Mouse (Mus musculus) urinary bladder, postnatal 10 days (tissue): ENCODE results near the gene Sh3rf1.

Experiments used
- DNase-seq: peaks from one replicate; pipeline ENCODE4 v3.0.0; 2022; ENCODE audit warnings: low spot score

The Sh3rf1 gene

DNA sequence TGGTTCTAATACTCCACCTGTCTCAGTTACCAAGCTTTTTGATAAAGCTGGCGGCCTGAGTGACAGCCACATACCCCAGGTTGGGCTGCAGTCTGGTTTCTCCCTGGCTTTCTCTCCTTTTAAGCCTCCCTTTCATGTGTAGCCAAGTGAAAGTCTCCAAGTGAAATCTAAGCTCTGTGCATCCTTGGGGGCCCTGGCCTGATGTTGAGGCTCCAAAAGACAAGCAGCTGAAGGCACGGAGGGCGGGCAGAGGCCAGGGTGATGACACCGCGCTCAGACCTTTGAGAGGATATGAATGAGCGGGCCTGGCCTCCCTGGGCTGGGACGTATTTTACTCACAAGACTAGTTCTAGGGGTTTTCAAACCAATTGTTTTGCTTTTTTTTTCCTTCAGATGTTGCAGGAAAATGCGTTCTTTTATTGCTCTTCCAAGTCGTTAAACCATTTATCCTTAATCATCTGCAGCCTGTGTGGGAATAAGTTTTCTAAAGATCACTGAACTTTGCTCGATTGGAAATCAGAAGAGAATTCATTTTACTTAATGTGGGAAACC lies 100.8 kb downstream of the Sh3rf1 start:
- no peak for DNase-seq

DNA sequence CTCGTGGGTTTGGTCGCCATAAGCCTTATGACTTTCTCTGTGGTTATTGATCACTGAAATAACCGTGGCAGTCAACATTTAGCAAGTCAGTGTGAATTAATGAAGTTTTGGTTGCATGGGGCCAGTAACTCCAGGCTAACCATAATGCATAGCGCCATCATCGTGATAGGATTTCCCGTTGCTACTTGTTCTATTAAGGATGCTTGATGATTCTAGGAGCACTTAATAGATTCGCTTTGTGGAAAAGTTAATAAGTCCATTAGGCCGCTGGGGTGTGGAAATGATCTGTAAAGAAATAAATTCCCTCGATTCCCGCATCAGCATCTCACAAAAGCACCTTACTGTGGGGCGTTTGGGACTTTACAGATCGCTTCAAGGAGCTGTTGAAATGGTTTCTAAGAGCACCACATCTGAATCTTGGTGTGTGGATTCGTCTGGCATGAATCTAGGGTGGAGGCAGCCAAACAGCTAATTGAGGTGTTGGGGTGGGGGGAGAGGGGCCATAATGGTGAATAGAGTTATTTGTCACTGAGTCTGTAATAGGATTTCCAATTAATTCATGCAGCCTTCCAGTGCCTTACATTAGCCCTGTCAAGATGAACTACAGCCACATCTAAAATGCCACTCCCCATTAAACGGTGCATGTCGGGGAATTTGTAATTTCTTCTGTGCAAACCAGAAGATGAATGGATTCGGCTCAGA lies 101.5 kb downstream of the Sh3rf1 start:
- DNase-seq: no peak

DNA sequence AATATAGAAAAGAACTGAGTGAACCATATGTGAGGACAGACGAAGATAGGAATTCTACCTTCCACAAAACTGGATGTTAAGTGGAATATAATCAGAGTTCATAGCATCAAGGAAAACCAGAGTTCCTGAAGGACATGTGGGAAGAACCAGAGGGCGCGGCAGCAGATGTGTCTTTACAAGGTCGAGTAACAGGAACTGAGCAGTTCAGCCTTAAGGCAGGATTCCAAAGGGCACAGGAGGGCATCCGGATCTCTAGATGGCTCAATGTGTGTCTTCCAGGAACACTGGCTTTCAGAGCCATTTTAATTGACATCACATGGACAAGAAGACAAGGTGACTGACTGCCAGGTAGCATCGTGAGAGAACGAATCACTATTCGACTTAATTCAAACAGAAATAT lies 102.6 kb downstream of the Sh3rf1 start:
- DNase-seq: no peak

DNA sequence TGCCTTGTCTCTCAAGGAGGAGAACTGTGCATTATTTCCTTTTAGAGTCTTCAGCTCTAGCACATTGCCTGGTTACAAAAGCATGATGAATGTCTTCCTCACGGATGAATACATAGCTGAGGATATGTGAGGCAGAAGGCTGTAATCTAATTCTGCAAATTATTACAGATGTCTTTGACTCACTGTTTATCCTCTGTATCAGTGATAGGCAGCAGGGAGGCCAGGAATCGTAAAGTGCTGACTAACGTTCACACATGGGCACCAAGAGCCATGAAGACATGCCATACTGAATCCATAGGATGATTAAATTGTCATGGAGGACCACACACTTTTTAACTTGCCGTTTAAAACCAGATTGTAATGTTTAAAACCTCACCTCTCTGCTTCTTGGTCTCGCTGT lies 103.7 kb downstream of the Sh3rf1 start:
- no peak for DNase-seq

DNA sequence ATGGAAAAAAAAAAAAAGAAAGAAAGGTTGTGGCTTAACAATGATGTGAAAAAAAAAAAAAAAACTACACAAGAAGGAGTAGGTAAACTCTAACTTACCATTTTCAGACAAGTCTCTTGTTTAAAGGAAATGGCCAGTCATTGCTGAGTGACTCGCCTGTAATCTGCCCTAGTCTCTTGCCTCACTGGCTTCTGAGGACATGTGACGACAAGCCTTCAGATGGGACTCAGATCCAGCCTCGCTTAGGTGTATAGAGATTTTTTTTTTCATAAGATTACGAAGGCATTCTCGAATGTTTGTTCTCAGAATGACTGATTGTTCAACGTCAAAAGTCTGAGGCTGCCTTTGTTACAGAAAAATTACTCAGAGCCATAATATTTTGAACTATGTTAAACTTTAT lies 116.0 kb downstream of the Sh3rf1 start:
- no peak for DNase-seq

DNA sequence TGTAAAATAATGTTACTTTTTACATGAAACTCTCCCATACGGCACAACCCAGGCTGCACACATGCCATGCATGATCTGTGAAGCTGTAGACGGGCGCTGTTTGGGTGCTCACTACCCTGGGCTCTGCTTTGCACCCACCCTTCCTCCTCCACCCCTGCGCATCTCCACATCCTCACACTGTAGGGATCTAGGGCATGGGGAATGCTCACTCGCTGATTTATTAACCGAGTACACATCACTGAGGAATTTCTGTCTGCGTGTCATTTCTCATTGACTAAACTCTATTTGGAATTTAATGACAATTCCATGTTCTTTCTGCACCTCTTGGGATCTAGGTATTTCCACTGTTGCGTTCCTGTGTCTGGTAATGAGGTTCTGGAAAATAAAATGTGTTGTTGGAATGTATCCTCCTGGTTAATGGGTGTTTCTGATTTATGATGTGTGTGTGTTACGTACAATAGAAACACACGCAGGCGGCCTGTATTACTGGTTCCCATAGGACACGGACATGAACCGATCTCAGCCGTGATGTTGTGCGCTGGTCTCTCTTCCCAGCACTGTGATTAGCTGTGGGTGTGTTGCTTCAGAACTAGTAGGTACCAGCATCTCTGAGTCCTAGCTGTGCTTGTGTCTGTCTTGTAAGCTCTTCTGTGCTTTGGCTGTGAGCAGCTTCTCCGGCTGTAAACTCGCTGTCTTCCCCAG lies 116.8 kb downstream of the Sh3rf1 start:
- no peak for DNase-seq

DNA sequence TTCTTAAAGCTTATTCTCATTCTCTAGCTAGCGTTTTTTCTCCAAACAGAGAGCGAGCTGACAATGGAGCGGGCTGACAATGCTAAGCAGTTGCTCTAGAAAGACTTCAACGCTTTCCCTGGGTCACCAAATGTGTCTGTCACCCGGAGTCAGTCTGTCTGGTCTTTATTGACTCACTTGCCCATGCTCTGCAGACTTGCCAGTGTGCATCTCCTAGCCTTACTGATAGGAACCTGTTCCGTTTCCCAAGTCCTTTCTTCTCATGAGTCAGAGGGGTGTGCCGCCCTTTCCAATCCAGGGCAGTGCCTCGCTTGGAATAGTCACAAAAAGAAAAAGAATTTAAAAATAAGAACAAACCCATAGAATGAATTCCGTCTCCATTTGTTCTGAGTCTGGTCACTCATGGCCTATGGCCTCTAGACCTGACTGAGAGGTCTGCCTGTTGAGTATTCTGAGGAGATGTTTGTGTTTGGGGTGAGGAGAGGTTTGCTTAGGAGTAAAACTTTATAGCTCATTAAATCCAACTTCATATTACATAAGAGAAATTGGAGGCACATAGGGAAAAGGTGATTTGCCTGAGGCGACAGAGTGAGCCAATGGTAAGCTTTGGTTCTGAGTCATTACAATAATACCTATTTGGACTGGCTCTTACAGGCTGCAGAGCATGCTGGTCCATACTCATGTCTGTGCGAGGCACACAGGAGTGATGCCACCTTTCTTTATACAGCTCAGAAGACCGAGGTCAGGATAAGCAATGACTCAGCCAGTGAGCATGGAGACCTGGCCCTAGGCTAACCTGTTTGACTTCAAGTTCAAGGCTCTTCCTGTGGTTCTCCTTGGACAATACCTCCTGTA lies 118.1 kb downstream of the Sh3rf1 start:
- DNase-seq: no peak

DNA sequence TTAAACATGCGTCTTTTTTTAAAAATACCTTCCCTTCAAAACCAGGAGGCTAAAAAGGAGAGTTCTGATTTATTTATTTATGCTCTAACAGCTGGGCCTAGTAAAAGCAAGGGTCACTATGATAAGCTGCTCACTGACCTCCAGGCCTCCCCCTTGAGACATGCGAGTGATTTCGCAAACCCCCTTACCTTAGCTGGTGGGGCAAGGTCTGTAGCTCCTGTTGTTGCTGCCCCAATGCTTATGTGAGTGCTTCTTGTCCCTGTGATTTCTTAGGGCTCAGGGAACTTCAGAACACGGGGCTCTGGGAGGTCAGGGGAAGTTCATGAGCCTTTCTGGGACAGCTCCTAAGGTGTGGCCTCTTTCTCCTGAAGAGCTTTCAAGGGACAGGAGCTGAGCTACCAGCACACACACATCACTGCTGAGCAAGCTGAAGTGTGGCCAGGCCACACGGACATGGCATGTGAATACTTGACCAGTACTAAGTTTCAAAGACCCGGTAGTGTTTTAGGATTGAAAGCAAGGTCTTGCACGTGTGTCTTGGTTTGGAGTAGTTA lies 118.9 kb downstream of the Sh3rf1 start:
- no peak for DNase-seq

DNA sequence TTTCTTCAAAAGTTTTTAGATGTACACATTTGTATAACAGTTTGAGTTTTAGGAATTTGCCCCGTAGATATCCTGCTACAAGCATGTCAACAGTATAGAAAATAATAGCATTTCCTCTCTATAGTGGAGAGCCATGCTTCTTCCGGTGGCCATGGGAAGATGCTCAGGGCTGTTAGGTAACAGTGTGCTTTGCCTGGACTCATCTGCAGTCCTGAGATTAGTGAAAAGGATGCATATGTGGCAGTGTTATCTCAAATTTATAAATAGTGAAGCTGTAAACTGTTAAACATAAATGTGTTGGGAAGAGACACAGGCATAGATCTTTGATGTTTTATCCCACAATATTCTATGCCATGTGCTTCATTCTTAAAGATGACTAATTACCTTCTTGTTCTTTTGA lies 120.8 kb downstream of the Sh3rf1 start:
- DNase-seq: no peak

DNA sequence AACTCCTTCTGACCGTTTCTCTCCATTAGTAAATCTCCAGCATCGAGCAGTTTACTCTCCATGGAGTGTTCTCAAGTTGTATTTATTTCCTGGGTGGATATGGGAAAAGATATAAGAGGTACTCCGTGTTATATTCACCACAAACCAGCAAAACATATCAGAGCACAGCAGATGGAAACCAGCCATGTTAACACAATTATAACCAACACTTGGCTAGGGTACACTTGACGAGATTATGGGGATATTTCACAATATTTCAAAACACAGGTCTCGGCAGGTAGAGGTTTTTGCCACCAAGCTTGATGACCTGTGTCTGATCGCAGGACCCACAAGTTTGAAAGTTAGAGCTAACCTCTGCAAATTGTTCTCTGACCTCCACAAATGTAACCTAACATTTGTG lies 123.3 kb downstream of the Sh3rf1 start:
- no peak for DNase-seq

DNA sequence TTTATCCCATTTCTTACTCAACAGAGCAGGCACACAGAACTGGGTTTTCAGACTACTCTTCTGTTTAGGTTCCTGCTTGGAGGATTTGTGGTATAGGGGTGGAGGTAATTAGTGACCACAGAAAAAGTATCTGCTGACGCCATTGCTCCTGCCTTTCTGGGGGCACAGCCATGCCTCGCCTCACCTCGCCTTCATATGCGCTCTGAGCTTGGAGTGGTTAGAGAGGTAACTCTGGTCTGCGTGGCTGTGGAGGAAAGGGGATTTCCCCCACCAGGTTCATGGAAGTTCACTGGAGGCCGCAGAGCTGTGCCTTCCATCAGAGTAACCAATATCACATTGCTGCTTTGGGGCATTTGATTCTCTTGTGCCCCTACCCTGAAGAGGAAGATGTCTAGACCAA lies 123.9 kb downstream of the Sh3rf1 start:
- DNase-seq: no peak

DNA sequence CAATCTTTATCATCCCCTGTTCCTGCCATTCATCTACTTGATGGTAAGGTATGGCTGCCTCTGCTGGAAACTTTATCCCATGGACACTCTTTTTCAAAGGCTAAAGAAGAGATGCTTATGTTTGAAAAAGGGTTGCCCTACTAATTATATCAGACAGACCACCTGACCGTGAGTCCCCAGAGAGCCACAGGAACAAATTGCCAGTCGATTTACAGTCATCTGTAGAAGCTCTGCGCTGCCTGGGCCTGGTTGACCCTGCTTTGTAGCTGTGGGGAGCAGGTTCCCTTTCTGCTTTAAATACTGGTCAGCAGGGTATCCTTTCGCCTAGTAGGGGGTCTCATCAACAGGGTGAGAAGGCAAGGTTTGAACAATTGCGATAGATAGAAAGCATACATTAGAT lies 124.4 kb downstream of the Sh3rf1 start:
- DNase-seq: no peak

DNA sequence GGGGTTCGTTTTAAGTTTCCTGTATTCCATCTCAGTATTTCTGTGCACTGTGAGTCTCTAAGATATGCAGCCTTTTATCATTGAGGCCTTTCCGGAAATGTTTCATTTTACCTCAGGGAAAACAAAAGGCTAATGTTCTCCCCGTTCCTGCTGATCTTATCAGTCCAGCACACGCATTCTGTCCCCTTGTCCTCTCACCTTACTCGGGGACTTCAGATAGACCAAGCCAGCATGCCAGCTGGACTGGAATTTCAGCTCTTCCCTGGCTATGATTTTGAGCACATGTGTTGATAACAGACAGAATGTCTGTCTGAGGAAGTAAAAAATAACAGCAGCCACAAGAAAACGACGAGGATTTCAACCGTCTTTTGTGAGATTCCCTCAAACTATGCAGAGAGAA lies 124.8 kb downstream of the Sh3rf1 start:
- DNase-seq: no peak

DNA sequence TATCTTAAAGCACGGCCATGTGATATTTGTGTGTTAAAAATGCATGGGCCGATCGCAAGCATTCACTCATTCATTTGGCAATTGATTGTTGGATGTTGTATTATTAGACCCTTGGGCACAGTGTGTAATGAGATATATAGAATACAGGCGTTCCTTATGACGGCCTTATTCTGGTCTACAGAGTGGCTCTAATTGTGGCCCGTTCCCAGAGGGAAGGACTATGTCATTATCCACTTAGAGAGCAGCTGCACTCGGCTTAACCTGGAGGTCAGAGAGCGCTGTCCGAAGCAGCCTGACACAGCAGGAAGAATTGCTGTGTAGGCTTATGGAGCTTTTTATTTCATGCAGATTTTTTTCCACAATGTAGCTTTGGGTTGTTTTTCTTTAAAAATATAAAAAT lies 126.8 kb downstream of the Sh3rf1 start:
- DNase-seq: no peak

DNA sequence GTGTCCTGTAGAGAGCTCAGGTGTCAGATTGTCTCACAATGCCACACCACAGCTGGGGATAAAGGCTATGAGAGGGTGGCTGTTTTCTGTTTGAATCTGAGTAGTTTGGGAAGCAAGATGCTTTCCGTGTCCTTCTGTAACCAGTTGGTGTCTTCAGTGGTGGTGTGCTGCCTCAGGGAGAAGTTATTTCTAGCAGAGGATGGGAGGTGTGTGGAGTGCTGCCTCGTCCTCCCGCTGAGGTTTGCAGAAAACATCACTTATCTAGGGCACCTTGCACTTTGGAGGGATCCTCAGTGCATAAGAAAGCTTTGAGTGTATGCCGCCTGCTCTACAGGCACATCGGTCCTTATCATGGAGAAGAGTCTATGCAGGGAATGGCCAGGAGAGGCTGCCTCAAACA lies 128.0 kb downstream of the Sh3rf1 start:
- DNase-seq: no peak

DNA sequence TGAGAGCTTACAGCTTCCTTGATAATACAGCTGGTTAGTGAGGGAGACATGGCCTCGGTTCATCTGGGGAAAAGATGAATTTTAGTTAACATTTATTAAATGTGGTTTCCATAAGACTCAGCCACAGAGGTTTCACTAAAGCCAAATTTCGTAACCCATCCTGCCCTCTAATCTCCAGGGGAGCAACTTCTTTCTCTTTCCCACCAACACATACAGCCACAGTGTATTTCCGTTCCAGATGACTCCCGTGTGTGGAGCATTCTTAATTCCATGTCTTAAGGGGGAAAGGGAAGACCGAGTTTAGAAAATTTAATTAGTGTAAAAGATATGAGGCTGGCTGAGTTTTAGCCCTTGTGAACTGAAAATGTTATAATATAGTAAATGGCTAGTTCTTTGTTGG lies 131.8 kb downstream of the Sh3rf1 start:
- DNase-seq: no peak

DNA sequence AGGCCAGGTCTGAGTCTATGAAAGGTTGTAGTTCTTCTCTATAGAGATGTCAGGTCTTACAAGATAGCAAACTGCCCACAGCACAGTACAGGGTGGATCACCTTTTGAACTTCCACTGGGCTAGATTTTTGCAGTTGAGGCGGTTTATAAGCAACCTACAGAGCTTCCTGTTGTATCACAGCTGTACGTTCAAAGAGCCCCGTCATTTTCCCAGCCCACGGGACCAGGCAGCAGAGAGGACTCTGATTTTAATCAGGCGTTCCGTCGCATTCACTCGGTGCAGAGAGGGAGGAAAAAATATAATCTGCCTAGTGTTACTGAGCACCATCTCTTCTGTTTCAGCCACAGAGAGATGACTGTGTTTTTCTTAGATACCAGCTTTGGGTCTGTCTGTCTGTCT lies 135.3 kb downstream of the Sh3rf1 start:
- DNase-seq: no peak

DNA sequence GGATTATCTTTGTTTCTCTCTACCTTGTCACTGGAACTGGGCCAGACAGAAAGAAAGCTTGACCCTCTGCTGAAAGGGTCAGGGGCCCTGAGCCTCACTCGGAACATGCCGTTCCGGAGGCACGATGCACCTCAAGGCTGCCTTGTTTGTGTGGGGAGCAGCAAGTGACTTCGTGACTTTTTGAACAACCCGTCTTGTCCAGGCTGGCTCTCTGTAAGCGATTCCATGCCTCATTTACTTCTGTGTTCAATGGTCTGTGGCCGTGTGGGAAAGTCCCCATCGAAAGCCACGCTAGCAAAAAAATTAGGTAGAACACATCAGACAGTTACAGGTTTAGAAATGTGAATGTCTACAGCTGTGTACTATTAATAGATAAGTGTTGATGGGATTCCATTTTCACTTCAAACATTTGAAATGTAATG lies 136.2 kb downstream of the Sh3rf1 start:
- no peak for DNase-seq

DNA sequence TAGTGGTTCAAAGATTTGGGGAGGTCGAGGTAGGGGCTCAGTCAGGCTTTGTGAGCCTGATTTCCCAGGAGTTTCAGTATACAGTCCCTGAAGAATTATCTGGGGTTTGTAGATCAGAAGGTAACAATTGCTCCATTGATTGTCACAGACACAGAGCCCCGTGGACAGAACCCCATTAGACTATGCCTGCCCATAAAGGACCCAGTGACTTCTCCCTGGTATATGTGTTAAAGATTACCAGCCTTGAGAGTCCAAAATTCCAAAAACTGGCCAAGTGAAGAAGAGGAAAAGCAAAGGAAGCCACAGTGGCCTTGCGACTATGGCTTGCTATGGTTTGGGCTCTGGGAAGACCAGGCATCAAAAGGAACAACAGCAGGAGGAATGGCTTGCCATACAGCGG lies 136.7 kb downstream of the Sh3rf1 start:
- no peak for DNase-seq

DNA sequence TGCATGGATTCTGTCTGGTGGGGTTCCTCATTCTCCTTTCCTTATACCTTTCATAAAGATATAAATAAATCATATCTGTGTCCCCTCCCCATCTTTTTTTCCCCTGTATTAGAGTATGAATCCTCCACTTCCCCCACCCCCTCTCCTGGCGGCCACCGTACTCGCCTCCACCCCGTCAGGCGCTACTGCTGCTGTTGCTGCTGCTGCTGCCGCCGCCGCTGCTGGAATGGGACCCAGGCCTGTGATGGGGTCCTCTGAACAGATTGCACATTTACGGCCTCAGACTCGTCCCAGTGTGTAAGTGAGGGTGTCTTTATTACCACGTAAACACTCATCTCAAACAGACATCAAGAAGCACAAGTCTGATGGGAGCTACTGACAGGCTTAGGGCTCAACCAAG lies 137.8 kb downstream of the Sh3rf1 start:
- no peak for DNase-seq

DNA sequence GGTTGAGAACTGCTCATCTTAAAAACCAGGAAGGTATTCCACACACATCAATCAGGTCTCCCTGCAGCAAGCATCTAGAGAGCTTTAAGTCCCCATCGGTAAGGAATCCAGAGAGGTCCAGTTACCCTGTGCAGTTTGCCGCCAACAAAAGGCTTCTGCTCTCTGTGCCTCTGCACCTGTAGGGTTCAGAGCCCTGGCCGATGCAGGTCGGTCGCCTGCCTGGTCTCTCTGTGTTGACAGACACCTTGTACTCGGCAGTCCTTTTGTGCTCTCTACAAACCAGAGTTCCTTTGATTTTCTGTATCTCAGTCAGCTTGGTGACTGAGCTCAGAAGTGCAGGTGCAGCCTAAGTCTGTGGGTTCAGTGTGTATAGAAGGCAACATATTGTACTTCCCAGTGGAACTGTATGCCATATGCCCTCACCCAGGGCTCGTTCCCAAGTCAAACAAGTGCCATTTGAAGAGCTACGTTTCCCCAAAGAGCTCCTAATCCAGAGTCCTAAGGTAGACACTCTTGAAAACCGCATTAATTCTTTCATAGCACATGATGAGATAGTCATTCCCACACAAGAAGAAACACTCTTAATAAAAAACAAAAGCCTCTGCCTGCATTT lies 138.7 kb downstream of the Sh3rf1 start:
- DNase-seq: no peak

DNA sequence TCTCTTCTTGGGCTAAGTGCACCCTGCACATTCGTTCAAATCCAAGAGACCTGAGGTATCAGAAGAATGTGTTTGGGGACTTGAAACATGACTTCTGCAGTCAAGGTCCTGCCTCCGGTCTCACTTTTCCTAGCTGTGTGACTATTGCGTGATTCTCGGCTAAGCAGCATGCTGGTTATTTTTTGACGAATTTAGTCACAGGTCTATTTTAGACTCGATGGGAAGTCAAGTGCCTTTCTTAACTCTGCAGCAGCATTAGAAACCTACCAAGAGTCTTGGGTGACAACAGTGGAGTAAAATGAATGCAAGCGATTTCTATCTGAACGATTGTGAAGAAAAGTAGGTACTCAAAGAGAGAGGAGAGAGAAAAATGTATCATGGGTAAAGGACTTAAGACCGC lies 149.6 kb downstream of the Sh3rf1 start:
- DNase-seq: no peak
